Mouse (Mus musculus) lung, adult 2 months (tissue): ENCODE measurements around the gene Afap1l2.

Experiments
- CTCF ChIP-seq: fragments of 200-500 bp; IDR thresholded peaks from 2 replicates; pipeline ENCODE4 v1.5.1; 2011; ENCODE audit warnings: mild to moderate bottlenecking, low read length, control low read depth; ENCODE audit not compliant: insufficient read depth
- POLR2A ChIP-seq: fragments of 200-500 bp; IDR thresholded peaks from 2 replicates; pipeline ENCODE4 v1.6.1; 2011; ENCODE audit warnings: low read depth, mild to moderate bottlenecking, control low read depth, low read length, borderline replicate concordance; ENCODE audit errors: extremely low read depth

DNA sequence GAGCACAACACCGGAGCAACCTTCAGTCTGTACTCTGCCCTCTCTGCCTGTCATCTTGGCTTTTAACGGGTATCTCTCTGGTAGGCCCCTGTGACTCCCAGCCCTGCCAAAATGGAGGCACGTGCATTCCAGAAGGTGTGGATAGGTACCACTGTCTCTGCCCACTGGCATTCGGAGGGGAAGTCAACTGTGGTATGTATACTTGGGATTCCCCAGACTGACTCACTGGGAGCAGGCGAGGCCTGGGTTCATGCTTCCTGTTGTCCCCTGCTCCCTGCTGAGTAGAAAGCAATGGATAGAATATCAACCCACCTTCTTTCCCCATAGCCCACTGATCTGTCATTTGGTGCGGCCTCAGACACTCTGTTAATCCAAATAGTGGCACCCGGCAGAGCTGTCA, 102.6 kb downstream of the Afap1l2 start:
- TF ChIP-seq CTCF (no peak), POLR2A (no peak)
